Mouse (Mus musculus): ENCODE results near the gene Fam213b. TPM values are rescaled to one million over a fixed set of nuclear protein-coding genes. Genes with fewer than 3 reads are reported as not detected.

Gene Fam213b
- polyA plus RNA-seq, 1 experiment, result 5.7 TPM

GRCm38 (mm10) chr4:154853881-154854280 lies 45.1 kb downstream of the Fam213b start:
- H3K4me2 ChIP-seq (ENCODE audit: low read depth), result no peak overlapping the region
- TF ChIP-seq TCF3 (IDR thresholded peaks at IDR 0.05; ENCODE audit: insufficient read length, low read depth) (no peak), POLR2AphosphoS2 (IDR thresholded peaks at IDR 0.05; ENCODE audit: insufficient read length, low read depth) (no peak), POLR2A (IDR thresholded peaks at IDR 0.05; ENCODE audit: insufficient read length, low read depth) (no peak), USF1 (IDR thresholded peaks at IDR 0.05; ENCODE audit: low read depth) (no peak), REST (IDR thresholded peaks at IDR 0.05; ENCODE audit: insufficient read depth, insufficient read length) (no peak), TCF12 (IDR thresholded peaks at IDR 0.05; ENCODE audit: insufficient read depth, poor library complexity, severe bottlenecking) (no peak), MAX (IDR thresholded peaks at IDR 0.05; ENCODE audit: low read depth) (no peak), MYOG (IDR thresholded peaks at IDR 0.05; ENCODE audit: control insufficient read depth in 1 of 3, insufficient read depth in 1 of 3, insufficient read length in 2 of 3, low read depth in 2 of 3) (no peak), MYOD1 (IDR thresholded peaks at IDR 0.05; ENCODE audit: control insufficient read depth in 1 of 3, insufficient read length in 2 of 3, low read depth in 2 of 3) (no peak), CEBPB (IDR thresholded peaks at IDR 0.05; ENCODE audit: insufficient read depth, poor library complexity, severe bottlenecking) (no peak), SRF (IDR thresholded peaks at IDR 0.05; ENCODE audit: control insufficient read depth, insufficient read length, low read depth) (no peak), E2F4 (IDR thresholded peaks at IDR 0.05; ENCODE audit: insufficient read depth) (no peak)
- no peaks in the 10 kb centered on the region for H3K36me3 ChIP-seq (ENCODE audit: control insufficient read depth, insufficient read depth)
- H3K4me3 ChIP-seq, result no peak overlapping the region
- no peak overlapping the region for H3ac ChIP-seq (ENCODE audit: control insufficient read depth, insufficient read length)
- peaks cover 7% of the 10 kb centered on the region for H3K27me3 ChIP-seq (ENCODE audit: control insufficient read depth, insufficient read depth, insufficient read length)
- H3K79me2 ChIP-seq (ENCODE audit: control insufficient read depth, insufficient read depth), result no peaks in the 10 kb centered on the region

- no peaks in the 10 kb centered on the region for H3K36me3 ChIP-seq (ENCODE audit: control insufficient read depth, insufficient read depth)
- H3K4me3 ChIP-seq, result no peak overlapping the region
- H3ac ChIP-seq (ENCODE audit: control insufficient read depth, insufficient read length), result no peak overlapping the region
- TF ChIP-seq SRF (IDR thresholded peaks at IDR 0.05; ENCODE audit: control insufficient read depth, insufficient read length, low read depth) (no peak), POLR2AphosphoS2 (IDR thresholded peaks at IDR 0.05; ENCODE audit: insufficient read length, low read depth) (no peak)
- H3K79me2 ChIP-seq (ENCODE audit: control insufficient read depth, insufficient read depth), result no peaks in the 10 kb centered on the region
- peaks cover 7% of the 10 kb centered on the region for H3K27me3 ChIP-seq (ENCODE audit: control insufficient read depth, insufficient read depth, insufficient read length)
- H3K4me2 ChIP-seq (ENCODE audit: low read depth), result no peak overlapping the region
Observed at GRCm38 (mm10) chr4:154852696-154853095, 46.2 kb downstream of the Fam213b start.

Other genes with a start within 250 kb of the Fam213b start
- gene Actrt2, start 231.3 kb downstream of the Fam213b start, polyA plus RNA-seq (2012; fragmentation: generic; extraction: Trizol), result not detected
- gene Ttc34, start 61.7 kb downstream of the Fam213b start, polyA plus RNA-seq (2012; fragmentation: generic; extraction: Trizol), result not detected
- 0.52 TPM for gene Mmel1, start 29.6 kb downstream of the Fam213b start, polyA plus RNA-seq (2012; fragmentation: generic; extraction: Trizol)
- gene Tnfrsf14, start 29.4 kb upstream of the Fam213b start, polyA plus RNA-seq (2012; fragmentation: generic; extraction: Trizol), result 0.43 TPM
- gene Hes5, start 61.8 kb upstream of the Fam213b start, polyA plus RNA-seq (2012; fragmentation: generic; extraction: Trizol), result not detected
- 21.0 TPM for gene Pank4, start 65.0 kb upstream of the Fam213b start, polyA plus RNA-seq (2012; fragmentation: generic; extraction: Trizol)
- 0.06 TPM for gene Plch2, start 157.6 kb upstream of the Fam213b start, polyA plus RNA-seq (2012; fragmentation: generic; extraction: Trizol)
- 12.4 TPM for gene Pex10, start 167.9 kb upstream of the Fam213b start, polyA plus RNA-seq (2012; fragmentation: generic; extraction: Trizol)
- gene Rer1, start 187.2 kb upstream of the Fam213b start, polyA plus RNA-seq (2012; fragmentation: generic; extraction: Trizol), result 117 TPM
- gene Morn1, start 187.4 kb upstream of the Fam213b start, polyA plus RNA-seq (2012; fragmentation: generic; extraction: Trizol), result 2.6 TPM

Data from myocyte (in vitro differentiated cells).